Mouse (Mus musculus): Measurements from ENCODE around the gene Faxc. TPM values are rescaled to one million over a fixed set of nuclear protein-coding genes. Genes with fewer than 3 reads are reported as not detected.
A peak's percentile ranks its signal among the peaks of the same experiment; 100 is the strongest.

The Faxc gene
- 1 to 10 TPM; 1.6 to 1.9 TPM for total RNA-seq (2021)
- long read RNA-seq, experiment 1: 0 reads
- long read RNA-seq, experiment 2, partial matches to known transcripts: 0 of 1 reads
- long read RNA-seq, experiment 2, other reads (novel, unspliced or antisense): 1 of 1 reads

- intact Hi-C loops (cut with DNase I; ENCODE audit: low total_unique reads): no loop called here
- DNase-seq: peak; percentile 33
Measured at GRCm38 (mm10) chr4:21930971-21931771, at the start of gene Faxc. TSS of gene Faxc (plus strand) at chr4:21931329.

DNA sequence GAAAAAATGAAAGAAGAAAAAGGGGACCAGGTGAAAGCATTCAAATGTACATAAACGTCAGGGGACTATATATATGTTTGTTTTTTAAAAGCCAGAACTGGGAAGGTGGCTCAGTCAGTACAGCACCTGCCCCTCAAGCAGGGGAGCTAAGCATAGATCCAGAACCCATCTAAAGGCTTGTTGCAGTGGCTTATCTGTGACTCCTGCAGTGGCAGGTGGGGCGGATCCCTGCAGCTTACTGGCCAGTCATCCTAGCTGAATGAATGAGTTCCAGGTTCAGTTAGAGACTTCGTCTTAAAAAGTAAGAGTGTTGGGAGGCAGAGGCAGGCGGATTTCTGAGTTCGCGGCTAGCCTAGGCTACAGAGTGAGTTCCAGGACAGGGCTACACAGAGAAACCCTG, 48.3 kb upstream of the Faxc start:
- intact Hi-C loops (cut with DNase I; ENCODE audit: low total_unique reads): no loop called here
- no peak for DNase-seq

GRCm38 (mm10) chr4:21885831-21886230, 45.3 kb upstream of the Faxc start:
- intact Hi-C loops (cut with DNase I; ENCODE audit: low total_unique reads): no loop called here
- no peak for DNase-seq

- peak; percentile 7 for DNase-seq
- intact Hi-C loops (cut with DNase I; ENCODE audit: low total_unique reads): no loop called here
Measured at GRCm38 (mm10) chr4:21931772-21932630, 872 bp downstream of the Faxc start.

DNA sequence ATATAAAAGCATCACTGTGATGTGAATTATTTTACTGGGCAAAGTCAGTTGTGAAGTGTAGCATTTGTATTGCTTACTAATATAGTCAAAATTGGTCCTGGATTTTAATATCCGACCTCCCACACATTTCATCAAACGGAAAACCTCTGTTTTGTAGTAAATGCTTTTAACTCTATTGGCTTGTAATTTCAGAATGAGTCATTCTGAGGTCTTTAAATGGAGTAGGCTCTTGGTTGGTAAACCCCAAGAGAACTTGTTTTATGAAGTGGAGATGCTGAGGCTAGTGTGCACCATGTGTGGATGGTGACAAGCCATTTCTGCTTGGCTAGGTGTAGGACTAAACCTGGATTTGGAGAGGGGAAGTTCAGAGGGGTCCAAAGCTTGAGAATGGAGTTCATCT, 4.2 kb downstream of the Faxc start:
- DNase-seq: no peak
- intact Hi-C loops (cut with DNase I; ENCODE audit: low total_unique reads): no loop called here

GRCm38 (mm10) chr4:21936424-21936823, 5.3 kb downstream of the Faxc start:
- no peak for DNase-seq
- intact Hi-C loops (cut with DNase I; ENCODE audit: low total_unique reads): no loop called here

DNA sequence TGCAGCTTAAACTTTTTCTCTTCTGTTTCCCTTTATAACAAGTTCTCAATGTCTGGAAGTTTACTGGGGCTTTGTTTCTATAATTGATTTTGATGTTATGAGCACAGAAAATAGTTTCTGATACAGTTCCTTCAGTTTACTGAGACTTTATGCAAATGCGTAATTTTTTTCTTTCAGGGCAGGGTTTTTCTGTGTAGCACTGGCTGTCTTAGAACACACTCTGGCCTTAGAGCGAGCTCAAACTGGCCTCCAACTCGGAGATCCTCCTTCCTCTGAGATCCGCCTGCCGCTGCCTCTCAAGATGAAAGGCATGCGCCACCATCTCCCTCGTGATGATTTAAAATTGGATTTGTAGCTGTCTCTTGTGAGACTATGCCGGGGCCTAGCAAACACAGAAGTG, 6.8 kb downstream of the Faxc start:
- no peak for DNase-seq
- intact Hi-C loops (cut with DNase I; ENCODE audit: low total_unique reads): no loop called here

GRCm38 (mm10) chr4:21944672-21945071, 13.5 kb downstream of the Faxc start:
- no peak for DNase-seq
- intact Hi-C loops (cut with DNase I; ENCODE audit: low total_unique reads): no loop called here

DNA sequence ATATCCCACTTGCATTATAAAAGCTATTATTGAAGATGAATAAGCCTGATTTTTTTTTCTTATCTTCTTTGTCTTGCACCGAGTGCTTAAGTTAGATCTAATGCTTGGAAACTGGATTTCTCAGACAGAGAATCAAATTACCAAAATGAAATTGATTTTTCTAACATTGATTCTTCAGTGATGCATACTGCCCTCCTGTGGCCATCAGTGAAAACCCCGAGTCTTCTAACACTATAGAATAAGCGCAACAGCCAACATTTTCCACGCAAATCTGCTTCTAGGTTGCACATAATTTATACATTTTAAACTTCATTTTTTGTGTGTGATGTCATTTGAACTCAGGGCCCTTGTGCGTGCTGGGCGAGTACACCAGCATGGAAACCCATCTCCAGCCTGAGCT, 20.3 kb downstream of the Faxc start:
- intact Hi-C loops (cut with DNase I; ENCODE audit: low total_unique reads): loop anchor here (10.0 kb wide), 1 partner anchor 107 kb away; the partner anchor contains the start of gene Pnisr

DNA sequence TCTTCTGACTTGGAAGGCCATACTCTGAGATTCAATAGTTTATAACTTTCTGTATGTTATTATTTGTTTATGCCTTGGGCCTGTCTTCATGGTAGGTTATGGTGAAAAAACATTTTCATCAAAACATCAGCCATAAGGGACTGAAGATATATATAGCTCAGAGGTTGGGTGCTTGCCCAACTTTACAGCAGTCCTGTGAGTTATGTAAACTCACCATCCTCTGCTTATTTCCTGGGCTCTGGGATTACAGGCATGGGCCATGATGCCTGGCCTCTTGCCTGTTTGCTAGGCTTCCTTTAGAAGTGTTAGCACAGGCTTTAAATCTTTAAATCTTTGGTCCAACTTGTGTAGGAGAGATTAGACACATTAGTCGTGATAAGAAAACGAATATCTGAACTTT, 21.1 kb downstream of the Faxc start:
- DNase-seq: no peak
- intact Hi-C loops (cut with DNase I; ENCODE audit: low total_unique reads): loop anchor here (10.0 kb wide), 1 partner anchor 107 kb away; the partner anchor contains the start of gene Pnisr

More for the DNA sequence above, 20.3 kb downstream of the Faxc start:
- no peak for DNase-seq

GRCm38 (mm10) chr4:21957570-21958321, 26.6 kb downstream of the Faxc start:
- DNase-seq: peak; percentile 58
- intact Hi-C loops (cut with DNase I; ENCODE audit: low total_unique reads): loop anchor here (10.0 kb wide), 1 partner anchor 113 kb away; the partner anchor contains the start of gene Pnisr

GRCm38 (mm10) chr4:21971949-21972348, 40.8 kb downstream of the Faxc start:
- intact Hi-C loops (cut with DNase I; ENCODE audit: low total_unique reads): no loop called here
- no peak for DNase-seq

GRCm38 (mm10) chr4:21974126-21974525, 43.0 kb downstream of the Faxc start:
- DNase-seq: no peak
- intact Hi-C loops (cut with DNase I; ENCODE audit: low total_unique reads): no loop called here

DNA sequence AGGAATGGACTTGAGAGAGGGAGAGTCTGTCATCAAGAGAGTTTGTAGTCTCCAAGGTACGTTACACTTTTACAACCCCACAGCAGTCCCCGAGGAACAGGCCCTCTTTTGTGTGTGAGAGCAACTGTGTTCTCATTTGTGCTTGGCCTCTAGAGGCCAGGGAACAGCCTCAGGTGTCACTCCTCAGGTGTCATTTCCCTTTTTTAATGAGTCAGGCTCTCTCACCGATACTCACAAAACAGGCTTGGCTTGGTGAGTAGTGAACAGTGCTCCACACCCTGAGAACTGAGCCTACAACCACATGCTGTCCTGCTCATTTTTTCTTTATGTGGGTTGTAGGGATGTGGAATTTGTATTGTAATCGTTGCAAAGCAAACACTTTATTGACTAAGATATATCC, 49.3 kb downstream of the Faxc start:
- no peak for DNase-seq
- intact Hi-C loops (cut with DNase I; ENCODE audit: low total_unique reads): no loop called here

- no peak for DNase-seq
- intact Hi-C loops (cut with DNase I; ENCODE audit: low total_unique reads): no loop called here
Measured at GRCm38 (mm10) chr4:21982449-21982848, 51.3 kb downstream of the Faxc start.

- intact Hi-C loops (cut with DNase I; ENCODE audit: low total_unique reads): no loop called here
Measured at GRCm38 (mm10) chr4:21986857-21987256, 55.7 kb downstream of the Faxc start.

DNA sequence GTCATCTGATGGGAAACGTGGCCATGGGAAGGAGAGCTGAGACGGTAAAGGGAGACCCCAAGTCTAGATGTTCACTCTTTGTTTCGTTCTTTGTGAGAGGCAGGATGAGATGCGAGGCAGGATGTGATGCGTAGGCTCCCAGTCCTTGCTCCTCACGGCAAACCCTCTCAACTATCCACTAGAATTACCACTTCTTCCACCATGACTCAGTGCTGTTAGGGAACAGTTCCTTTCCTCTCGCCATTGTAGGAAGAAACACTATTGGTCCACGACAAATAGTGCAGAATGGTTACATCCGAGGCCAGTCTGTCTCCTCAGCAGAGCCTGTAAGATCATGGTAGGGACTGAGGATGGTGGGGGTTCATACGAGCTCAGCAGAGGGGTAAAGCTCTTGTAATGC, 56.3 kb downstream of the Faxc start:
- intact Hi-C loops (cut with DNase I; ENCODE audit: low total_unique reads): no loop called here
- no peak for DNase-seq

More at GRCm38 (mm10) chr4:21986857-21987256, 55.7 kb downstream of the Faxc start:
- no peak for DNase-seq

- intact Hi-C loops (cut with DNase I; ENCODE audit: low total_unique reads): no loop called here
- DNase-seq: no peak
Measured at GRCm38 (mm10) chr4:21989571-21990091, 58.5 kb downstream of the Faxc start.

GRCm38 (mm10) chr4:21990580-21991235, 59.6 kb downstream of the Faxc start:
- no peak for DNase-seq
- intact Hi-C loops (cut with DNase I; ENCODE audit: low total_unique reads): no loop called here
